Mouse (Mus musculus): ENCODE data around the gene Ttll13. TPM values are rescaled to one million over a fixed set of nuclear protein-coding genes. Genes with fewer than 3 reads are reported as not detected.

The Ttll13 gene
- polyA plus RNA-seq, 1 experiment from 2014 or later: 2.1 TPM

DNA sequence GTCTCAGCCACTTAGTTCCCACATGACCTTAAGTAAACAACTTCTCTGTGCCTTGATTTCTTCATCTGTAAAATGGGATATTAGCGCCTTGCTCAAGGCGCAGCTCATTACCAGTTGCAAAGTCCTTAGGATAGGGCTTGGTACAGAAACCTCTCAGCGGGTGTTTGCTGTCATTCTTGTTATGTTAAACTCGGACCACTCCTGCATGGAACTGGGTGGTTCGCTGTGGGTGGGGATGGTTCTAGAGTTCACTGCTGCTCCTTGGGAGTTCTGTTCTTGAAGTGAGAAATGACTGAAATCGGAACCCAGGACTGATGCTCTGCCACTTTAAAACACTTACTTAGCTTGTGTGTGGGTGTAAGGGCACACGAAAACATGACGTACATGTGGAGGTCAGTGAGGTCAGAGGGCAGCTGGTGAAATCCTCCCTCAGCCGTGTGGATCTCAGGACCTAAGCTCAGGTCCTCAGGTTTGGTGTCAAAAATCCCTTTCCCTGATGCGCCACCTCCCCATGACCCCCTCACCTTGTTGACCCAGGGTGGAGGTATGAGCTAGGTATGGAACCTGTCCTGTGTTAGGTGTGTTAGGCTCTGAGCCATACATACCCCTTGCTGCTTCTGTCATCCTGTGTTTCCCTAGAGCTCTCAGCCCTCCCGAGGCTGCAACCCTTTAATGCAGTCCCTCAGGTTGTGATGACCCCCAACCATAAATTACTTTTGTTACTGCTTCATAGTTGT, 46.2 kb upstream of the Ttll13 start:
- TF ChIP-seq CTCF (IDR thresholded peaks at IDR 0.05): no peak
- TF ChIP-seq EP300 (IDR thresholded peaks at IDR 0.05): no peak
- Histone ChIP-seq H3K9me3 (ENCODE audit: low read length) (no peaks in the 10 kb centered on the region), H3K27ac (ENCODE audit: low read length) (no peak overlapping the region), H3K4me2 (replicated peaks; ENCODE audit: low read depth, low read length) (peak overlapping the region; percentile 87; the same call in 1 of the 2 replicates), H3K9ac (replicated peaks; ENCODE audit: low read depth) (no peak overlapping the region), H3K4me1 (ENCODE audit: insufficient read depth, low read depth, low read length) (peaks cover 15% of the 10 kb centered on the region; the same call in 1 of the 2 replicates), H3K36me3 (ENCODE audit: insufficient read depth, low read length) (no peaks in the 10 kb centered on the region), H3K4me3 (ENCODE audit: low read depth, low read length) (no peak overlapping the region), H3K27me3 (replicated peaks; ENCODE audit: insufficient read depth, low read length) (no peaks in the 10 kb centered on the region)
- ATAC-seq: no peak
- WGBS: 73% methylated on average over 11 of the region's 11 CpGs
- no peak for DNase-seq (ENCODE audit: low spot score)

DNA sequence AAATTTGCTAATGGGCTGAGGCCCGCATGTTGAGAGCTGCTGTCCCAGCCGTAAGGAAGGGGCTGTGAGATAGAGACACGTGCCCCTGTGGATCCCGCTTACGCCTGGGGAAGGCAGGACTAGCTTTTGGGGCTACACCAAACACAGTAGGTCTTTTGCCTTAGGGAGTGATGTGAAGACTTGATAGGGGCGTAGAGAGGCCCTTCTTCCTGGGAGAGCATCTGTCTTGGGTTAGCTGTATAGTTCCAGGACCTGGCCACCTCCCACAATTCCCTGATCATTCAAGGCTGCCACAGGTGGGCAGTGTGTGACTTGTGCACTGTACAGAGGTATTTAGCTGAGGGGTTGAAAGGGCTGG, 45.6 kb upstream of the Ttll13 start:
- no peak for TF ChIP-seq EP300 (IDR thresholded peaks at IDR 0.05)
- no peak; the same call in 1 of the 2 replicates for TF ChIP-seq CTCF (IDR thresholded peaks at IDR 0.05)
- Histone ChIP-seq H3K27me3 (replicated peaks; ENCODE audit: insufficient read depth, low read length) (no peaks in the 10 kb centered on the region), H3K4me3 (ENCODE audit: low read depth, low read length) (no peak overlapping the region), H3K9me3 (ENCODE audit: low read length) (no peaks in the 10 kb centered on the region), H3K4me1 (ENCODE audit: insufficient read depth, low read depth, low read length) (peaks cover 15% of the 10 kb centered on the region; the same call in 1 of the 2 replicates), H3K27ac (ENCODE audit: low read length) (no peak overlapping the region), H3K4me2 (replicated peaks; ENCODE audit: low read depth, low read length) (peak overlapping the region; percentile 3; the same call in 1 of the 2 replicates), H3K9ac (replicated peaks; ENCODE audit: low read depth) (no peak overlapping the region), H3K36me3 (ENCODE audit: insufficient read depth, low read length) (no peaks in the 10 kb centered on the region)
- WGBS: over 99% methylated on average over 6 of the region's 6 CpGs
- ATAC-seq (no peak), DNase-seq (ENCODE audit: low spot score) (no peak)

DNA sequence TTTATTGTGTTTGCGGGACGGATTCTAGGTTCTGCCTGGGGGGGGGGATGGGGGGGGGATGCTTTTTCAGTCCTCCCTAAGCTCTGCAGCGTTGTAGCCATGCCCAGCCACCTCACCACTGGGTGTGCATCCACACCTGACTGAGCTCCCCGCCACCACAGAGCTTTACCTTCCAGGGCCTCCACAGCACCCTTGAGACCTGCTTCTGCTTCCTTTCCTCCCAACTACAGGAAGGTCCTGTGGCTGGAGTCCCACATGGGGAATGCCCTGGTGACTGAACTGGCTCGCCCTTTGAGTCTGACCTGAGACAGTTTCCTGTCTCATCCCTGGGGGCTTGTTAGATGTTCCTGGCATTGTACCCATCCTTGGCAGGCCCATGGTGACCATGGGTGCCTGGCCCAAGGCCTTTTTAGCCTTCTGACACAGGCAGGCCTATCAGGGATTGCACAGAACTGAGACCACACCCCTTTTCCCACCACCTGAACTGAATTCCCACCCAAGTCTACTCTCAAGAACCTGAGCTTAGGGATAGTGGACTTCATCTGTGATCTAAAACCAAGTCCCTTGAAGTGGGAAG, 45.1 kb upstream of the Ttll13 start:
- Histone ChIP-seq H3K9ac (replicated peaks; ENCODE audit: low read depth) (no peak overlapping the region), H3K4me2 (replicated peaks; ENCODE audit: low read depth, low read length) (no peak overlapping the region), H3K4me3 (ENCODE audit: low read depth, low read length) (no peak overlapping the region), H3K9me3 (ENCODE audit: low read length) (no peaks in the 10 kb centered on the region), H3K4me1 (ENCODE audit: insufficient read depth, low read depth, low read length) (peaks cover 17% of the 10 kb centered on the region; the same call in 1 of the 2 replicates), H3K27ac (ENCODE audit: low read length) (no peak overlapping the region), H3K27me3 (replicated peaks; ENCODE audit: insufficient read depth, low read length) (no peaks in the 10 kb centered on the region), H3K36me3 (ENCODE audit: insufficient read depth, low read length) (no peaks in the 10 kb centered on the region)
- DNase-seq (ENCODE audit: low spot score): no peak
- TF ChIP-seq CTCF (IDR thresholded peaks at IDR 0.05): no peak
- no peak for TF ChIP-seq EP300 (IDR thresholded peaks at IDR 0.05)
- no peak for ATAC-seq
- 85% methylated on average over 5 of the region's 5 CpGs for whole genome bisulfite sequencing

DNA sequence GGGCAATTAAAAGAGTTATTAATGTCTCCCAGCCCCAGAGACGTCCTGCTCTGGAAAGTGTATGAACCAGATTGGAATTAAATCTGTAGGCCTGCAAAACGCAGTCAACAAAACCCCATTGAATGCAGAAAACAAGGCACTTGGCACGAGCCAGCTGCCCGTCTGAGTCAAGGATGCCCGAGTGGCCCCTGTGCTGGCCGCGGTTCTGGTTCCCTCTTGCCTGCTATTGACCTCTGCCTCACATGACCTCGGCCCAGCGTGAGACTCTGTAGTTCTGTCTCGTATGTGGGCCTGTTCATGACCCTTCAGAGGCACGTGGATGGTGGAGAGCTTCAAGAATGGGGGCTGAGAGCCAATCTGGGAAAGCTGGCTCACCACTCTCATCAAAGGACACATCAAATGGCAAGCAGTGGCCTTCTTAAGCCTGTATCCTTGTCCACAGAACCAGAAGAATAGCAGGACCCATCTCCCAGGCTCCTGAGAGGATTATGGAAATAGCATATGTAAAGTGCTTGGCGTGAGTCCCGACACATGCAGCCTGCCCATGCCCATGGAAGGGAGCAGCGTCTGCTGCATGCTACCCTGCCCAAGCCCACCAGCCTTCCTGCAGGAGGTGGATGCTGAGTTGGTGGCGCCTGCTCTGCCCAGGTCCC, 44.2 kb upstream of the Ttll13 start:
- Histone ChIP-seq H3K4me3 (ENCODE audit: low read depth, low read length) (no peak overlapping the region), H3K27me3 (replicated peaks; ENCODE audit: insufficient read depth, low read length) (no peaks in the 10 kb centered on the region), H3K4me1 (ENCODE audit: insufficient read depth, low read depth, low read length) (peaks cover 27% of the 10 kb centered on the region; the same call in 1 of the 2 replicates), H3K9ac (replicated peaks; ENCODE audit: low read depth) (no peak overlapping the region), H3K27ac (ENCODE audit: low read length) (no peak overlapping the region), H3K9me3 (ENCODE audit: low read length) (no peaks in the 10 kb centered on the region), H3K36me3 (ENCODE audit: insufficient read depth, low read length) (no peaks in the 10 kb centered on the region), H3K4me2 (replicated peaks; ENCODE audit: low read depth, low read length) (no peak overlapping the region)
- TF ChIP-seq EP300 (IDR thresholded peaks at IDR 0.05) (no peak), CTCF (IDR thresholded peaks at IDR 0.05) (no peak)
- WGBS: 86% methylated on average over 15 of the region's 15 CpGs
- ATAC-seq (no peak), DNase-seq (ENCODE audit: low spot score) (no peak)

DNA sequence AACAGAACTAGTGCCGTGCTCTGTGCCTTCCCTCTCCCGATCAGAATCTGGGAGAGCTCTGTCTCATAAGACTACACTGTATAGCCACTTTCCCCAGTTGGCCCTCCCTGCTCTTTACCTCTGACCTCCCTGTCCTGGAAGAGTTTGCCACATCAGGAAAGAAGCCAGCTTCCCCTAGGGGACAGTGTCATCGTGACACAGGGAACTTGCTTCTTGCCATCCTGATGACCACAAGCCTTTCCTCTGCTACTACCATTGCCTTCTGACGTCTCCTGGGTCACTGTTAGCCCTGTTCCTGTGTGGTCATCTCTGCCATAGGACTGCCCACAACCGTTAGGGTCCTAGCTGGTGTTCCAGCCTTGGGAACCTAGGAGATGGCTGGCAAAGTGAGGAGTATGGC, 43.2 kb upstream of the Ttll13 start:
- peak; percentile 35 for DNase-seq (ENCODE audit: low spot score)
- Histone ChIP-seq H3K27ac (ENCODE audit: low read length) (no peak overlapping the region), H3K36me3 (ENCODE audit: insufficient read depth, low read length) (no peaks in the 10 kb centered on the region), H3K9ac (replicated peaks; ENCODE audit: low read depth) (no peak overlapping the region), H3K4me2 (replicated peaks; ENCODE audit: low read depth, low read length) (no peak overlapping the region), H3K27me3 (replicated peaks; ENCODE audit: insufficient read depth, low read length) (no peaks in the 10 kb centered on the region), H3K4me1 (ENCODE audit: insufficient read depth, low read depth, low read length) (peaks cover 32% of the 10 kb centered on the region), H3K9me3 (ENCODE audit: low read length) (no peaks in the 10 kb centered on the region), H3K4me3 (ENCODE audit: low read depth, low read length) (no peak overlapping the region)
- ATAC-seq: no peak
- WGBS: 82% methylated on average over 5 of the region's 5 CpGs
- no peak for TF ChIP-seq EP300 (IDR thresholded peaks at IDR 0.05)
- no peak for TF ChIP-seq CTCF (IDR thresholded peaks at IDR 0.05)

DNA sequence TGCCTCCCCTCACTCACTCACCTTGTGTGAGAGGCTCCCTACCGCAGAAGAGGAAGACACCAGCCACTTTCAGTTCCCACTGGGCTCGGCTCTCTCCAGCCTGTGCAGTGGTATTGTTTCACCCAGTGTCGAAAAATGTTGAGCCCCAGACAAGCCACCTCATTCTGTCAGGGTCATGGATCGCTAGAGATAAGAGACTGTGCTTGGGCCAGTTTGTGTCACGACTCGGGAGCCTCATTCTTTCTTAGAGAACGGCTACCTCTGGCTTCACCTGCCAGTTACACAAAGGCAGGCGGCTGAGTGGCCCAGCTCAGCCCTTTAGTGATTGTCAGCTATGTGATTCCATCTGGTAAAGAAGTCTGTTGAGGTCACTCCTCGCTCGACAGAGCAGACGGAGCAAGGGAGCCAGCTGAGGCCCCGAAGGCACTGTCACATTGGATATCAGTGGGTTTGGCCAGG, 42.5 kb upstream of the Ttll13 start:
- no peak overlapping the region for H3K27ac ChIP-seq (ENCODE audit: low read length)
- no peak overlapping the region for H3K9ac ChIP-seq (replicated peaks; ENCODE audit: low read depth)
- TF ChIP-seq CTCF (IDR thresholded peaks at IDR 0.05): no peak
- no peak for TF ChIP-seq EP300 (IDR thresholded peaks at IDR 0.05)
- H3K9me3 ChIP-seq (ENCODE audit: low read length): no peaks in the 10 kb centered on the region
- DNase-seq (ENCODE audit: low spot score) (no peak), ATAC-seq (no peak)
- H3K27me3 ChIP-seq (replicated peaks; ENCODE audit: insufficient read depth, low read length): no peaks in the 10 kb centered on the region
- no peak overlapping the region for H3K4me3 ChIP-seq (ENCODE audit: low read depth, low read length)
- WGBS: 55% methylated on average over 12 of the region's 12 CpGs
- H3K36me3 ChIP-seq (ENCODE audit: insufficient read depth, low read length): no peaks in the 10 kb centered on the region
- H3K4me1 ChIP-seq (ENCODE audit: insufficient read depth, low read depth, low read length): peaks cover 32% of the 10 kb centered on the region
- H3K4me2 ChIP-seq (replicated peaks; ENCODE audit: low read depth, low read length): no peak overlapping the region

Data from lung, postnatal 0 days (tissue).